Mouse (Mus musculus) cerebellum, adult 2 months (tissue): ENCODE data around the gene Cadm4. TPM values are rescaled to one million over a fixed set of nuclear protein-coding genes. Genes with fewer than 3 reads are reported as not detected.
A peak's percentile ranks its signal among the peaks of the same experiment; 100 is the strongest.

Source experiments
- DNase-seq, 2 experiments: peaks; one replicate each; pipeline ENCODE4 v3.0.0; 2021
- H3K27ac ChIP-seq: fragments of 200-500 bp; 2 replicates; pipeline ENCODE4 v1.5.1; 2012; ENCODE audit warnings: low read length, control low read depth, inconsistent platforms; ENCODE audit not compliant: insufficient read depth
- H3K27me3 ChIP-seq: fragments of 200-500 bp; 2 replicates; pipeline ENCODE4 v1.6.1; 2012; ENCODE audit warnings: inconsistent platforms, mild to moderate bottlenecking, low read length, moderate library complexity; ENCODE audit not compliant: control insufficient read depth, insufficient read depth
- H3K4me1 ChIP-seq: fragments of 200-500 bp; 2 replicates; pipeline ENCODE4 v1.6.1; 2011; ENCODE audit warnings: low read length; ENCODE audit not compliant: control insufficient read depth, insufficient read depth
- H3K4me3 ChIP-seq: fragments of 200-500 bp; replicated peaks from 2 replicates; pipeline ENCODE3; 2011; ENCODE audit warnings: mild to moderate bottlenecking, low read depth, low read length, control low read depth; ENCODE audit not compliant: insufficient read depth
- CTCF ChIP-seq: fragments of 200-500 bp; IDR thresholded peaks from 2 replicates; pipeline ENCODE4 v1.5.1; 2011; ENCODE audit warnings: low read depth, mild to moderate bottlenecking, control low read depth, low read length, moderate library complexity, borderline replicate concordance; ENCODE audit not compliant: insufficient read depth
- POLR2A ChIP-seq: fragments of 200-500 bp; IDR thresholded peaks from 2 replicates; pipeline ENCODE4 v1.6.1; 2011; ENCODE audit warnings: low read length, control low read depth, borderline replicate concordance; ENCODE audit not compliant: insufficient read depth
- WGBS: fragments of 180-500 bp; shearing (Covaris S2); methylation state at CpG from one replicate; pipeline ENCODE4 v1.1.7; 2018; 5-methylcytosine and 5-hydroxymethylcytosine counted together
- polyA plus RNA-seq: library from polyadenylated mRNA; depleted of rRNA; stranded (reverse); fragments of >200 nt; gene quantifications from 2 replicates; pipeline ENCODE4 v1.2.3, GENCODE M21; 2012

The Cadm4 gene
- polyA plus RNA-seq, 1 experiment: 312 TPM

DNA sequence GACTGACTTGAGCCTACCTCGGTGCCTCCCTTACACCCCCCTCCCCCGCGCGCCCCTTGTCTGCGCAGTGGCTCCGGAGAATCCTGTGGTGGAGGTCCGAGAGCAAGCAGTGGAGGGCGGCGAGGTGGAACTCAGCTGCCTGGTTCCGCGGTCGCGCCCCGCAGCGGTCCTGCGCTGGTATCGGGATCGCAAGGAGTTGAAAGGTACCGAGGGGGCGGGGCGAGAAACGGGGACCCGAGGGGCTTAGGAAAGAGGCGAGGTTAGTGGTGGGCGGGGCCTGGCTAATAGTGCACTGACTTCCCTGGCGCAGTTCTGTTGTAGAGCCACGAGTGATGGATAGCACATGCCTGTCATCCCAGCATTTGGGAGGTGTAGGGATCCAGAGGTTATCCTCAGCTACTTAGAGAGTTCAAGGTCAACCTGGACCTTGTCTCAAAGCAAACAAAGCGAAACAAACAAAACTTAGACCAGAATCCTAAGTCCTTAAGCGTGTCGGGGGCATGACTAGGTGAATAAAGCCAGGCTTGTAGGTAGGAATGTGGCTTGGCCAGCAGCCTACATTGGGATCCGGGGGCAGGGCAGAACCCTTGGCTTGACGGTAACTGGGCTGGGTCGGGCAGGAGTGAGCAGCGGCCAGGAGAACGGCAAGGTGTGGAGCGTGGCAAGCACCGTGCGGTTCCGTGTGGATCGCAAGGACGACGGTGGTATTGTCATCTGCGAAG lies 18.2 kb downstream of the Cadm4 start:
- TF ChIP-seq POLR2A (no peak), CTCF (no peak)
- DNase-seq: no peak
- WGBS: 42% methylated on average over 43 of the region's 43 CpGs
- Histone ChIP-seq H3K4me3 (no peak overlapping the region), H3K27ac (no peak overlapping the region), H3K4me1 (peaks cover 5% of the 10 kb centered on the region), H3K27me3 (no peaks in the 10 kb centered on the region)

DNA sequence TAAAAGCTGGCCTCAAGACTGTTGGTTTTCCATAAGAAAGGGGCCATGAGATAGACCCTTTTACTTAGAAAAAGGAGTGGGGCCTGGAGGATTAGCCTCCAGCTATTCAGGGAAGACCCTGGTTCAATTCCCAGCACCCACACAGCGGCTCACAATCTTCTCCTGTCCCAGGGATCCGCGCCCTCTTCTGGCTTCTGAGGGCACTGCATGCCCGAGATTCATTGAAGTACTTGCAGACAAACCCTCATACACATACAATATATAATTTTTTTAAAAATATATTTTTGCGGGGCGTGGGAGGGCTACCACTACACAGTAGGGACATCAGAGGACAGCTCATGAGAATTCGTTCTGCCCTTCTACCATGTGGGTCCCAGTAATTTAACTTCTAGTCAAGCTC lies 19.1 kb downstream of the Cadm4 start:
- 56% methylated on average over 7 of the region's 7 CpGs for WGBS
- peak; percentile 46; the same call in 1 of the 2 replicates for TF ChIP-seq CTCF
- no peak for TF ChIP-seq POLR2A
- H3K4me1 ChIP-seq: peaks cover 11% of the 10 kb centered on the region
- no peak overlapping the region for H3K4me3 ChIP-seq
- H3K27ac ChIP-seq: no peak overlapping the region
- DNase-seq: no peak
- no peaks in the 10 kb centered on the region for H3K27me3 ChIP-seq

DNA sequence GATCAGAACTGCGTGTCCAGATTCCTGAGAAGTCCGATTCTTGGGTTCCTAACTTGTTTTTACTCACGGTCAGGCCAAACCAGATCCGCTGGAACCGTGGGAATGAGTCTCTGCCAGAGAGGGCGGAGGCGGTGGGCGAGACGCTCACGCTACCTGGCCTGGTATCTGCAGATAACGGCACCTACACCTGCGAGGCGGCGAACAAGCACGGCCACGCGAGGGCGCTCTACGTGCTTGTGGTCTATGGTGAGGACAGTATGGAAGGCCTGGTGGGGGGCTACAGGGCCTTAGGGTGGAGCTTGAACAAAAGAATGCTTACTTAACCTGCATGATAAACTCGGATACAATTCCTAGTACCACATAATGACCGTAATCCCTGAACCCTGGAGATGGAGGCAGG lies 19.7 kb downstream of the Cadm4 start:
- no peak overlapping the region for H3K4me3 ChIP-seq
- no peaks in the 10 kb centered on the region for H3K27me3 ChIP-seq
- TF ChIP-seq POLR2A (no peak), CTCF (peak; percentile 30; the same call in 1 of the 2 replicates)
- peaks cover 10% of the 10 kb centered on the region for H3K4me1 ChIP-seq
- no peak overlapping the region for H3K27ac ChIP-seq
- 65% methylated on average over 21 of the region's 21 CpGs for WGBS
- peak in 1 of 2 experiments; percentile 46 for DNase-seq

GRCm38 (mm10) chr7:24504004-24504403 lies 22.2 kb downstream of the Cadm4 start:
- 12% methylated on average over 10 of the region's 10 CpGs for WGBS
- DNase-seq: no peak
- no peaks in the 10 kb centered on the region for H3K27me3 ChIP-seq

GRCm38 (mm10) chr7:24504868-24505267 lies 23.0 kb downstream of the Cadm4 start:
- no peak for DNase-seq
- 55% methylated on average over 4 of the region's 4 CpGs for WGBS
- Histone ChIP-seq H3K27ac (no peak overlapping the region), H3K27me3 (no peaks in the 10 kb centered on the region), H3K4me1 (peaks cover 5% of the 10 kb centered on the region), H3K4me3 (no peak overlapping the region)
- TF ChIP-seq POLR2A: no peak
- no peak for TF ChIP-seq CTCF

More at GRCm38 (mm10) chr7:24504004-24504403, 22.2 kb downstream of the Cadm4 start:
- Histone ChIP-seq H3K4me3 (no peak overlapping the region), H3K27ac (no peak overlapping the region), H3K4me1 (peaks cover 5% of the 10 kb centered on the region)
- no peak for TF ChIP-seq POLR2A
- no peak for TF ChIP-seq CTCF

GRCm38 (mm10) chr7:24505447-24506064 lies 23.7 kb downstream of the Cadm4 start:
- Histone ChIP-seq H3K27ac (peak overlapping the region; percentile 19; the same call in 1 of the 2 replicates), H3K27me3 (no peaks in the 10 kb centered on the region), H3K4me3 (peak overlapping the region; percentile 43), H3K4me1 (peaks cover 5% of the 10 kb centered on the region)
- TF ChIP-seq CTCF: no peak
- TF ChIP-seq POLR2A: no peak
- peak in 1 of 2 experiments; percentile 43 for DNase-seq
- 20% methylated on average over 15 of the region's 15 CpGs for whole genome bisulfite sequencing

DNA sequence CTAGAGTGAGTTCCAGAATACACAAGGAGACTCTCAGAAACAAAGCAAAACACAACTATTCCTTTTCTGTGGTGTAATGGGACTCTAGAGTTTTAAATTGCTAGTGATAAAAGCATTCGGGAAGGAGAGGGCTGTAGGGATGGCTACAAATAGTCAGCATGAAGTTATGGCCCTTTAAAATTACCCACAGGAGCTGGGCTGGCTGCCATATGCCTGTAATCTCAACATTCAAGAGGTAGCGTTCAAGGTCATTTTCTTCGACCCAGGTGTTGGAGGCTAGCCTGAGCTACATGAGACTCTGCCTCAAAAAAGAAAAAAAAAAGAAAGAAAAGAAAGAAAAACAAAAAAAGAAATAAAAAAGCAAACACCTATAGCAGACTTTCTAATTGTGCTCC lies 24.2 kb downstream of the Cadm4 start:
- peak; percentile 44 to 47 for DNase-seq
- Histone ChIP-seq H3K27me3 (no peaks in the 10 kb centered on the region), H3K4me3 (peak overlapping the region; percentile 75), H3K4me1 (peaks cover 5% of the 10 kb centered on the region), H3K27ac (peak overlapping the region; percentile 19; the same call in 1 of the 2 replicates)
- 3% methylated on average over 3 of the region's 3 CpGs for WGBS
- no peak for TF ChIP-seq CTCF
- TF ChIP-seq POLR2A: no peak

DNA sequence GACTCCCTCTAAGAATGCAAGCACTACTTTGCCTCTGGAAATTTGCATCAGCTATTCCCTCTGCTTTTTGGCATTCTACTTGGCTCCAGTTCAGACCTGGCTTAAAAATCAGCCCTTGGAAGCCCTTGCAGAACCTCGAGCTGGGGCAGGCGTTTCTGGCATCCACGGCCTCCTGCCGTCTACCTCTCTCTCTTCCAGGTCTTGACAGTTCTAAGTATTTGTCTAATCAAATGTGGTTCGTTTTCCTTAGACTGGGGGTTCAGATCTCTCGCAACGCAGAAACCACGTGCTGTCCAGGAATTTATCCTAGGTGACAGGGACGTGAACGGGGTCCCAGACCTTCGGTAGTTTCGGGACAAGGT lies 24.6 kb downstream of the Cadm4 start:
- Histone ChIP-seq H3K4me3 (peak overlapping the region; percentile 75), H3K4me1 (peaks cover 5% of the 10 kb centered on the region), H3K27ac (peak overlapping the region; percentile 93; the same call in 1 of the 2 replicates), H3K27me3 (no peaks in the 10 kb centered on the region)
- TF ChIP-seq CTCF (no peak), POLR2A (no peak)
- peak; percentile 83 to 87 for DNase-seq
- WGBS: 1% methylated on average over 12 of the region's 12 CpGs
